Mouse (Mus musculus) limb, embryonic 13.5 days (tissue): ENCODE results near the gene Rpl27a. TPM values are rescaled to one million over a fixed set of nuclear protein-coding genes. Genes with fewer than 3 reads are reported as not detected.

ENCODE experiments used
- ATAC-seq: fragments of 200-750 bp; cut with Nextera tagmentation; 2 replicates; pipeline ENCODE4 v1.8.0; 2017; ENCODE audit warnings: low read depth, moderate number of reproducible peaks, moderate TSS enrichment; ENCODE audit not compliant: low FRiP score
- H3K27ac ChIP-seq: fragments of 300-500 bp; sonication (generic); 2 replicates; pipeline ENCODE4 v1.5.1; 2015; ENCODE audit warnings: inconsistent platforms, mild to moderate bottlenecking, moderate library complexity
- H3K27me3 ChIP-seq: fragments of 300-500 bp; sonication (generic); 2 replicates; pipeline ENCODE4 v1.6.1; 2015; ENCODE audit warnings: mild to moderate bottlenecking, inconsistent platforms
- H3K36me3 ChIP-seq: fragments of 300-500 bp; sonication (generic); 2 replicates; pipeline ENCODE4 v1.6.1; 2015; ENCODE audit warnings: inconsistent platforms, mild to moderate bottlenecking, moderate library complexity
- H3K4me1 ChIP-seq: fragments of 300-500 bp; sonication (generic); 2 replicates; pipeline ENCODE4 v1.6.1; 2015; ENCODE audit warnings: inconsistent platforms
- H3K4me2 ChIP-seq: fragments of 300-500 bp; sonication (generic); replicated peaks from 2 replicates; pipeline ENCODE4 v1.6.1; 2015; ENCODE audit warnings: inconsistent platforms, mild to moderate bottlenecking, moderate library complexity
- H3K4me3 ChIP-seq: fragments of 300-500 bp; sonication (generic); 2 replicates; pipeline ENCODE4 v1.5.1; 2015; ENCODE audit warnings: moderate library complexity, mild to moderate bottlenecking, inconsistent platforms
- H3K9ac ChIP-seq: fragments of 300-500 bp; sonication (generic); 2 replicates; pipeline ENCODE4 v1.6.1; 2015; ENCODE audit warnings: mild to moderate bottlenecking, inconsistent platforms
- H3K9me3 ChIP-seq: fragments of 300-500 bp; sonication (generic); 2 replicates; pipeline ENCODE4 v1.6.1; 2016; ENCODE audit warnings: inconsistent platforms
- WGBS: fragments of 180-500 bp; shearing (Covaris S2); methylation state at CpG from one replicate; pipeline ENCODE4 v1.1.7; 2015; 5-methylcytosine and 5-hydroxymethylcytosine counted together
- polyA plus RNA-seq: library from polyadenylated mRNA; unstranded; fragments of >200 nt; fragmentation: Nextera tagmentation; extraction: Ambion mirVana; gene quantifications from 2 replicates; pipeline ENCODE4 v1.2.1, GENCODE M21; 2015

Rpl27a gene
- polyA plus RNA-seq, 1 experiment from 2014 or later: 145 TPM

GRCm38 (mm10) chr7:109510799-109511198 lies 8.1 kb upstream of the Rpl27a start:
- H3K9me3 ChIP-seq: no peaks in the 10 kb centered on the region
- no peaks in the 10 kb centered on the region for H3K27me3 ChIP-seq
- H3K36me3 ChIP-seq: no peaks in the 10 kb centered on the region
- H3K4me3 ChIP-seq: no peak overlapping the region
- WGBS: 64% methylated on average over 2 of the region's 2 CpGs
- H3K4me1 ChIP-seq: peaks cover 9% of the 10 kb centered on the region
- H3K4me2 ChIP-seq: no peak overlapping the region
- H3K27ac ChIP-seq: no peak overlapping the region
- H3K9ac ChIP-seq: no peak overlapping the region
- ATAC-seq: no peak

GRCm38 (mm10) chr7:109511838-109512237 lies 7.1 kb upstream of the Rpl27a start:
- H3K27ac ChIP-seq: no peak overlapping the region
- no peak overlapping the region for H3K9ac ChIP-seq
- no peak overlapping the region for H3K4me2 ChIP-seq
- H3K9me3 ChIP-seq: no peaks in the 10 kb centered on the region
- no peaks in the 10 kb centered on the region for H3K27me3 ChIP-seq
- no peaks in the 10 kb centered on the region for H3K36me3 ChIP-seq
- H3K4me3 ChIP-seq: no peak overlapping the region
- H3K4me1 ChIP-seq: peaks cover 9% of the 10 kb centered on the region
- ATAC-seq: no peak
- WGBS: 92% methylated on average over 3 of the region's 3 CpGs

- Histone ChIP-seq H3K9ac (no peak overlapping the region), H3K4me2 (no peak overlapping the region), H3K9me3 (no peaks in the 10 kb centered on the region), H3K4me1 (peaks cover 26% of the 10 kb centered on the region), H3K27me3 (no peaks in the 10 kb centered on the region), H3K36me3 (peaks cover 11% of the 10 kb centered on the region), H3K4me3 (no peak overlapping the region), H3K27ac (no peak overlapping the region)
- WGBS: 85% methylated on average over 3 of the region's 3 CpGs
- ATAC-seq: no peak
These were observed 2.4 kb upstream of the Rpl27a start for GRCm38 (mm10) chr7:109516500-109516899.

- Histone ChIP-seq H3K9me3 (no peaks in the 10 kb centered on the region), H3K4me1 (peaks cover 32% of the 10 kb centered on the region), H3K4me3 (peak overlapping the region; percentile 96), H3K9ac (peak overlapping the region; percentile 81), H3K27me3 (no peaks in the 10 kb centered on the region), H3K4me2 (peak overlapping the region; percentile 77), H3K36me3 (peaks cover 27% of the 10 kb centered on the region), H3K27ac (peak overlapping the region; percentile 98)
- 20% methylated on average over 10 of the region's 10 CpGs for WGBS
- no peak for ATAC-seq
These were observed 788 bp upstream of the Rpl27a start for GRCm38 (mm10) chr7:109518036-109518681.

GRCm38 (mm10) chr7:109519936-109520335 lies 989 bp downstream of the Rpl27a start:
- Histone ChIP-seq H3K4me3 (peak overlapping the region; percentile 96), H3K4me2 (peak overlapping the region; percentile 77), H3K27me3 (no peaks in the 10 kb centered on the region), H3K9ac (peak overlapping the region; percentile 99), H3K36me3 (peaks cover 45% of the 10 kb centered on the region), H3K9me3 (no peaks in the 10 kb centered on the region), H3K27ac (peak overlapping the region; percentile 89; the same call in 1 of the 2 replicates), H3K4me1 (peaks cover 32% of the 10 kb centered on the region)
- 5% methylated on average over 10 of the region's 10 CpGs for WGBS
- ATAC-seq: no peak

GRCm38 (mm10) chr7:109522084-109522483 lies 3.1 kb downstream of the Rpl27a start:
- ATAC-seq: no peak
- Histone ChIP-seq H3K27ac (no peak overlapping the region), H3K4me2 (0 out of 2 replicates have a peak overlapping the region, but pooled peaks have one; percentile 3), H3K9ac (peak overlapping the region; percentile 31; the same call in 1 of the 2 replicates), H3K36me3 (peaks cover 66% of the 10 kb centered on the region), H3K9me3 (no peaks in the 10 kb centered on the region), H3K4me3 (no peak overlapping the region), H3K4me1 (peaks cover 32% of the 10 kb centered on the region), H3K27me3 (no peaks in the 10 kb centered on the region)
- WGBS: 80% methylated on average over 5 of the region's 5 CpGs

GRCm38 (mm10) chr7:109523304-109523703 lies 4.4 kb downstream of the Rpl27a start:
- no peaks in the 10 kb centered on the region for H3K9me3 ChIP-seq
- H3K4me3 ChIP-seq: no peak overlapping the region
- H3K9ac ChIP-seq: no peak overlapping the region
- H3K4me2 ChIP-seq: no peak overlapping the region
- 58% methylated on average over 2 of the region's 2 CpGs for WGBS
- H3K4me1 ChIP-seq: peaks cover 24% of the 10 kb centered on the region
- no peaks in the 10 kb centered on the region for H3K27me3 ChIP-seq
- H3K27ac ChIP-seq: no peak overlapping the region; the same call in 1 of the 2 replicates
- peaks cover 78% of the 10 kb centered on the region for H3K36me3 ChIP-seq
- no peak for ATAC-seq

- Histone ChIP-seq H3K36me3 (peaks cover 80% of the 10 kb centered on the region), H3K27ac (no peak overlapping the region; the same call in 1 of the 2 replicates), H3K4me1 (peaks cover 24% of the 10 kb centered on the region), H3K9me3 (no peaks in the 10 kb centered on the region), H3K4me2 (no peak overlapping the region), H3K4me3 (no peak overlapping the region), H3K9ac (0 out of 2 replicates have a peak overlapping the region, but pooled peaks have one; percentile 8), H3K27me3 (no peaks in the 10 kb centered on the region)
- ATAC-seq: no peak
- 56% methylated on average over 6 of the region's 6 CpGs for WGBS
These were observed 4.9 kb downstream of the Rpl27a start for GRCm38 (mm10) chr7:109523741-109524441.

- peaks cover 80% of the 10 kb centered on the region for H3K36me3 ChIP-seq
- H3K4me2 ChIP-seq: no peak overlapping the region
- H3K4me3 ChIP-seq: no peak overlapping the region
- no peaks in the 10 kb centered on the region for H3K27me3 ChIP-seq
- ATAC-seq: no peak
- no peak overlapping the region for H3K27ac ChIP-seq
- H3K9me3 ChIP-seq: no peaks in the 10 kb centered on the region
- H3K9ac ChIP-seq: 0 out of 2 replicates have a peak overlapping the region, but pooled peaks have one; percentile 14
- peaks cover 24% of the 10 kb centered on the region for H3K4me1 ChIP-seq
These were observed 5.4 kb downstream of the Rpl27a start for GRCm38 (mm10) chr7:109524442-109524744.

GRCm38 (mm10) chr7:109524763-109525162 lies 5.8 kb downstream of the Rpl27a start:
- WGBS: 84% methylated on average over 3 of the region's 3 CpGs
- no peak overlapping the region for H3K4me3 ChIP-seq
- 0 out of 2 replicates have a peak overlapping the region, but pooled peaks have one; percentile 14 for H3K9ac ChIP-seq
- no peaks in the 10 kb centered on the region for H3K27me3 ChIP-seq
- H3K4me2 ChIP-seq: no peak overlapping the region
- peaks cover 23% of the 10 kb centered on the region for H3K4me1 ChIP-seq
- H3K36me3 ChIP-seq: peaks cover 83% of the 10 kb centered on the region
- H3K9me3 ChIP-seq: no peaks in the 10 kb centered on the region
- H3K27ac ChIP-seq: 0 out of 2 replicates have a peak overlapping the region, but pooled peaks have one; percentile 58
- ATAC-seq: no peak

GRCm38 (mm10) chr7:109525740-109526663 lies 7.1 kb downstream of the Rpl27a start:
- 61% methylated on average over 16 of the region's 16 CpGs for WGBS
- Histone ChIP-seq H3K4me3 (no peak overlapping the region), H3K9ac (no peak overlapping the region), H3K9me3 (no peaks in the 10 kb centered on the region), H3K36me3 (peaks cover 90% of the 10 kb centered on the region), H3K27me3 (no peaks in the 10 kb centered on the region), H3K27ac (peak overlapping the region; percentile 58), H3K4me1 (peaks cover 11% of the 10 kb centered on the region), H3K4me2 (no peak overlapping the region)
- ATAC-seq: no peak

GRCm38 (mm10) chr7:109527536-109527935 lies 8.6 kb downstream of the Rpl27a start:
- Histone ChIP-seq H3K9me3 (no peaks in the 10 kb centered on the region), H3K4me2 (no peak overlapping the region), H3K27ac (no peak overlapping the region), H3K9ac (no peak overlapping the region), H3K27me3 (no peaks in the 10 kb centered on the region), H3K36me3 (peaks cover 90% of the 10 kb centered on the region), H3K4me1 (no peaks in the 10 kb centered on the region), H3K4me3 (no peak overlapping the region)
- 83% methylated on average over 3 of the region's 3 CpGs for WGBS
- ATAC-seq: no peak
